Mouse (Mus musculus) G1E-ER4 (cell line): ENCODE results near the gene Capn12. TPM values are rescaled to one million over a fixed set of nuclear protein-coding genes. Genes with fewer than 3 reads are reported as not detected.

Source experiments
- GATA1 ChIP-seq: IDR thresholded peaks from one replicate; pipeline ENCODE4 v1.8.0; 2012; ENCODE audit warnings: low read length, inconsistent platforms
- polyA plus RNA-seq: library from polyadenylated mRNA; stranded (reverse); fragments of >175 nt; gene quantifications from 2 replicates; pipeline ENCODE4 v1.2.3, GENCODE M21; 2012

The Capn12 gene
- polyA plus RNA-seq, 1 experiment = 0.03 TPM

DNA sequence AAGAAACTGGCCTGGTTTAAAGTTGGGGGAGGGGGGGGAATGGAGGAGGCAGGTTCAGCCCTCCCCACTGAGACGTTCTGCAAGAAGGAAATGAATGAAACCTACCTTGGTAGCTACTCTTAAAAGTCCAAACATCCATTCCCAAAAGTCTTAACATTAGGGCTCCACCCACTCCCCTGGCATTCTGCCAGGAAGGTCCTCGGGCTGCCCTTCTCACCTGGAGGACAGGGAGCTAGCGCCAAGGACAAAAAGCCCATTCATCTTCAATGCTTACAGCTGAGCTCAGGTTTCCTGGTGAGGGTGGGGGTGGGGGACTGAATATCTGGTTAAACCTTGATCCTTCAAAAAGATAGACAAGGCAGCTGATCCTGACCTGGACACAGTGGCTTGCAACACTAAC is 48.2 kb downstream of the Capn12 start:
- no peak for TF ChIP-seq GATA1

DNA sequence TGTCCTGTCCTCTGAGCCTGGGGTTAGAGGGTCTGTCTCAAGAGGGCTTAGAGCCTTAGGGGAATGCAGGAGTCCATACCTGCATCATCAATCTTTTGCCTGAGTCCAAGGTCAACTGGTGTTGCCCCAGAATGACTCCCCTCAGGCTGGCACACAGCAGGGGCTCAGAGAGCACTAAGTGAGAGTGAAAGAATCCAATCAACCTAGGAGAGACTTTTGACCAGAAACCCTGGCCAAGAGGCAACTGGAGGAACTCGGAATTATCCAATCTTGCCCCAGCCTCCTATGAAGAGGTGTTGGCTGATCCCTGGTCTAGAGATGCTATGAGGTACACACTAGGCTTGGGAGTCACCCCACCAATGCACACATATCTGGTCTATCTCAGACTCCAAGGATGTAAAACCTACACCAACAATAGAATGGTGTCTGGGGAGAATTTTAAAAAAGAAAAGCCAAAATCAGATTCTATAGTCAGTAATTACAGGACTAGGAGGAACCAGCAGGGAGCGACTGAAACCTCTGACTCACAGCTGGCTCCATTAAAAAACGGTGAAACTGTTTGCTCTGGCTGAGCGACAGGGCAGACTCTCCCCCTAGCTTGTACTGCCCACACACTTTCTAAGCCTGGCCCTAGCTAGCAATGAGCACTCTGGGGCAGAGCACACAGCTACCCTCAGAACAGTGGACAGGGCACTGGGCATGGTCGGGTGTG is 49.3 kb downstream of the Capn12 start:
- no peak for TF ChIP-seq GATA1

DNA sequence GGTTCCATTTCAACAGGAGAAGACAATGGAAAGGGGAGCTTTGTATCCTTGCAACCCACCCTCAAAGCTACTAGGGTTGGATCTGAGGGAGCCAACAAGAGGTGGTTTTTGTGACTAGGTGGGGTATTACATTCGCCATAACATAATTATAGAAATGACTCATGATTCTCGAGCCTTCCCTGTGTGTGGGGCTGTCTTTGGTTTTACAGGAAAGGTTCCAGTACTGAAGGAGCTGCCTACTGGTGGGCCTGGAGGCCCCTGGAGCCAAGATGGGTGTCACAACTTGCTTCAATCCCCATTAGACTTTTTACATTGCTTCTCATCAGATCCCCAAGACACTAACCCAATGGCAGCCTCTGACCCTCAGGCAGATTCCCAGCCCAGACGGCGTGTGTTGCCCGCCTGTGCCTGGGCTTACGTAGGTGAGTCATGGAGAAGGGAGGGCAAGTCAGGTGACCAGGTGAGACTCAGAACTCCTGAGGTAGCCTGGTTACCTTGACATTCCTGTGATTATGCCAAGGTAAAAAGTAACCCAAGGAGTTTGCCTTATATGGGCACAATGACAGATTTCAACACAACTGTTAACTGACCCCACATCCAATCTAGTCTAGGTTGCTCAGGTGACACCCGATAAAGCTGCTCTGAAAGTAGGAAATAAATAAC is 49.9 kb downstream of the Capn12 start:
- TF ChIP-seq GATA1 = no peak

DNA sequence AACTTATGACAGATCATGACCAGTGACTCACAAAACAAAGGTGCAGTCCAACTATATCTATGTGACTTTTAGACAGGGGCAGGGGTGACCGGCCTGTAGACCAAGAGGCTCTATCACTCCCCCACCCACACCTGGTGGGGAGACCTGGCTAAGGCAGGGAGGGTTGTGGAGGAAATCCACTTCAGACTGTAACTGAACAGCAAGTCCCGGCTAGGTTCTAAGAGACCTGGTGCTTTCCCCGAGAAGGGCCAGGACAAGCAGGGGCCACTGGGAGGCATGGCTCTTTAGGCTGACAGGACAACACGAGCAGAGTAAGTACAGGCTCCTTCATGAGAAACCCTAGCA is 50.4 kb downstream of the Capn12 start:
- no peak for TF ChIP-seq GATA1

DNA sequence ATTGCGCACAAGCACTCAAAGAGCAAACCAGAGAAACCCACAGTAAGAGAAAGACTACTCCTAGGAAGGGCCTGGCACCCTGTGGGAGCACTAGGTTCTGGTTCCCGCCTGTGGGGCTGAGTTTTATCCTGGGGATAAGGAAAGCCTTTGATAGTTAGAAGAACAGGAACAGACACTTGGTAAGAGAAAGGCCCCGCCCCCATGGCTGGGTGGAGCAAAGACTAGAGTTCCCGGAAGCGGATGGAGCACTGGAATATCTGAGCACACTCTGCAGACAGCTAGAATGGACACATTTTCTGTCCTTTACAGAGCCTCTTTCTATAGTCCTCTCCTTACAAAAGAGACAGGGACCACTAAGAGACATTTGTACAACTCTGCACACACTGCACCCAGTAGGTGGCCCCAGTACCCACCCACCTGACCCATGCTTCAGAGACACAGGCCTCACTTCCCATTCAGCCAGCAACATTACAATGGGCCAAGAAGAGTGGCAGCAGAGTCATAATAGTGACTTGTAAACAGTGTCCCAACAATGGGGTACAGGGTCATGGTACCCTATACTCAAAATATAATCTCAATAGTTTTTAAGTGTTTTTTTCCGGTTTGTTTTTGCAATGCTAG is 51.3 kb downstream of the Capn12 start:
- no peak for TF ChIP-seq GATA1

DNA sequence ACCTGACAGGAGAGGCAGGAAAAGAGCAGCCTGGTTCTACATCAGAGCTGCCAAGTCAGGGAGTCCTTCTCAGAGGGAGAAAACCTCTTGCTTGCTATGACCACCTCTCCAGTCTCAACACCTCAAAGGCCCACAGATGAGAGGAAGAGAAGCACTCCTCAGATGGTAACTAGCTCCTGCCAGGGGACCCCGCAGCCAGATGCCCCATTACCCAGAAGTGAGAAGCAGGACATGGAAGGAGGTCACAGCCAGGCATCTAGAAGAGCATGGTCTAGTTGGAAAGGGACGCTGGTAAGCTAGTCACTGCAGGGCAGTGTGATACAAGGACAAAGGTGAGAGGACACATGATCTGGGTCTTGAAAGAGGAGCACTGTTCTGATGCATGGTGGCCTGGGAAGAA is 52.6 kb downstream of the Capn12 start:
- TF ChIP-seq GATA1 = no peak

DNA sequence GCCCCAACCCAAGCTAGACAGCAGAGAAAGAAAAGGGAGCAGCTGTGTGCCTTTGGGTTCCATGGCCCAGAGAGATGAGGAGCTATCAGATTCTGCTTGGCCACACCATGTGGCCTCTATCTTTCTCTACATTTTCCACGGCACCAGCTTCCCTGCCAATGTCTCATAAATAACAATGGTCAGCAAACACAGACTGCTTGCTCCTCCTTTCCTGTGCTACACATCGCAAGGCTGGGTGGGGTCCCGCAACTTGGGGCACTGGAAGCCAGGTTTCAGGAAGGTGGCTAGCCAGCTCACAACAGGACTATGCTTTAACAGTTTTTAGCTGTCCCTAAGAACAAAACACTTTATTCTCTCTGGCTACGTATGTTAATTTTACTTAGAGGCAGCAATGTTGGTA is 55.6 kb downstream of the Capn12 start:
- TF ChIP-seq GATA1 = no peak

DNA sequence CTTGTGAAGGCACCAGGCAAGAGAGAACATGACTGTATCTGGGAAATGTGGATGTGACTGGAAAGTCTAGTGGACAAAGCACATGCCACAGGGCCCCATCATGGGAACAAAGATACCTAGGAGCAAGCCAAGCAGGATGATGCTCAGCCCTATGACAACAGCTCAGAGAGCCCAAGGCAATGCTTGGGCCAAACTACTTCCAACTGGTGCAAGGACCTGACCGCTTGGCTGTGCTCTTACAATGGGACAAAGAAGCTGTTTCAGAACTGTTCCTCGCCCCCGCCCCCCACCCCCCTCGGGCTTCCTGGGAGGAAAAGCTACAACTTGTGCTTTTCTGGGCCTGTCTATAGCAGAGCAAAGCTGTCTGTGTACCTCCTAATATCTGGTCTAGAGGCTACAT is 57.4 kb downstream of the Capn12 start:
- TF ChIP-seq GATA1 = no peak

DNA sequence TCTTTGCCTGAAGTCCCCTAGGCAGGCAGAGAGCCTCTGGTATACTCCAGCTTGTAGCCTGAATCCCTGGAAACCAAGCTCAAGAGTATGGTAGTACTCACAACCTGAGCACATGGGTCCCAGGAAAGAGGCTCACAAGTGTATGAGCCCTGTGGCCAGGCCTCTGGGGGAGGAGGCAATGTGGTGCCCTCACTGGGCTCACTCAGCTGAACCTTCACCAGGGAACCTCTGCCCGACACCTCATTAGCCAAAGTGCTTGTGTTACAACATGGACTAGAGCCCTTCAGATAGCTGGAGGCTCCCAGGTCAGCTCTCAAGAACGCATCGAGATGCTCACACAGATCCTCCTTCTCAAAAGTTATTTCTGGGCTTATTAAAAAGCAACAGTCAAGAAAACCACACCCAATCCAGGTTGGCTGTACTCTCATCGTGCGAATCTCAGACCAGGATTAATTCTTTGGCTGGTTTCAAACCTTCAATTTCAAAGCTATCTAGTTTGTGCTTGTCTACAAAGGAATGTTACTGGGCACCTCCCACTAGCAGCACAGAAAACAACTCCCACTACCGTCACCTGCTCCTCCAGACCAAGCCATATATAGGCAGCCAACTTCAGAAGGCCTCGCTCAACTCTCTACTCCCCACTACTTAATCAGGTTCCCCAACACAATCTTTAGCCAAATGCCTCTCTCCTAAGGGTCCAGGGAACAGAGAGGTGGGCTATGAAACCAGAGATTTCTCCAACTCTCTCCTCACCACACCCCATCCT is 58.4 kb downstream of the Capn12 start:
- TF ChIP-seq GATA1 = no peak

DNA sequence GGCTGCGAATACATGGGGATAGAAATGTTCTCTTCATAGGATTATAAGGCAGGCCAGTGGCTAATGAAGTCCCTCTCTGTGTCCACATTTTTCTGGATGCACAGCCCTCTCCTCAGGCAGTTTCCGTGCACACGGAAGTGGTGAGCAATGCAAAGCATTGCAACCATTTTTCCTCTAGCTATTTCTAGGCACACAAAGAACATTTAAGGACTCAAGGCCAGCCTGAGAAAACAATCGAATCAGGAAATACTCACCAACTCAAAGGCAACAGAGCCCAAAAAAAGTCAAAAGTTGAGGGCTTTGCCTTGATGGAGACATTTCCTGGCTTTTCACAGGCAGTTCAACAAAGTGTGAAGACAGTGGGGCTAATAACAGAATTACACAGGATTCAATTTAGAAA is 59.9 kb downstream of the Capn12 start:
- no peak for TF ChIP-seq GATA1

DNA sequence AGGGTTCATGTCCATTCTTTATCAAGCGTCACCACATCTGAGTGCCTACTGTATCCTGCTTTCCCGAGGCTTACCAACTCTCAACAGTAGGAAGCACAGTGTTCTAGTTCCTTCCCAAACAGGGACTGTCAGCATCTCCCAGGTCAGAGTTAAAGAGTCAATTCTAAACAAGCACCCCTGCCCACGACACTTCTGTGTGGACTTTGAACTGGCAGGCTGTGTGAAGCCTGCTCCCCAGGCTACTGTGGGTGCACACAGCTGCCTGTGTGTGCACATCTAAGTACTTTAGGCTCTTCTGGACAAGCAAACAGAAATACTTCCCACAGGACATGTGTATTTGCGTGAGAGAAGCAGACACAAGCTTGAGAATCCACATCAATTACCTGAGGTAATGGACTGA is 60.3 kb downstream of the Capn12 start:
- no peak for TF ChIP-seq GATA1

Other genes starting within 250 kb of the Capn12 start
- not detected in 2 replicates for gene Fbxo27, start 188.6 kb upstream of the Capn12 start, polyA plus RNA-seq
- not detected in 2 replicates for gene Fbxo17, start 164.6 kb upstream of the Capn12 start, polyA plus RNA-seq
- 367 and 514 TPM in 2 replicates for gene Mrps12, start 139.6 kb upstream of the Capn12 start, polyA plus RNA-seq
- 72.4 and 89.6 TPM in 2 replicates for gene Sars2, start 139.4 kb upstream of the Capn12 start, polyA plus RNA-seq
- gene Ccer2, start 125.2 kb upstream of the Capn12 start, polyA plus RNA-seq = 0.10 TPM in 1 of 2 replicates, not detected in the other
- gene Sirt2, start 114.7 kb upstream of the Capn12 start, polyA plus RNA-seq = 154 and 161 TPM in 2 replicates
- gene Nfkbib, start 113.9 kb upstream of the Capn12 start, polyA plus RNA-seq = 200 and 233 TPM in 2 replicates
- 0.52 and 0.89 TPM in 2 replicates for gene Rinl, start 92.5 kb upstream of the Capn12 start, polyA plus RNA-seq
- 691 and 837 TPM in 2 replicates for gene Hnrnpl, start 72.9 kb upstream of the Capn12 start, polyA plus RNA-seq
- gene Ech1, start 56.2 kb upstream of the Capn12 start, polyA plus RNA-seq = 13.8 and 59.9 TPM in 2 replicates
- gene Lgals4, start 47.6 kb upstream of the Capn12 start, polyA plus RNA-seq = 0.26 and 0.70 TPM in 2 replicates
- 2.2 and 2.5 TPM in 2 replicates for gene Lgals7, start 17.6 kb upstream of the Capn12 start, polyA plus RNA-seq
- gene Actn4, start 80.9 kb downstream of the Capn12 start, polyA plus RNA-seq = 421 and 451 TPM in 2 replicates
- gene Eif3k, start 100.4 kb downstream of the Capn12 start, polyA plus RNA-seq = 100 and 388 TPM in 2 replicates
- 90.7 and 110 TPM in 2 replicates for gene Map4k1, start 100.6 kb downstream of the Capn12 start, polyA plus RNA-seq
- gene Ryr1, start 243.8 kb downstream of the Capn12 start, polyA plus RNA-seq = 0.02 TPM in 1 of 2 replicates, not detected in the other